Mouse (Mus musculus) heart, adult 2 months (tissue): ENCODE results near the gene Glis3. TPM values are rescaled to one million over a fixed set of nuclear protein-coding genes. Genes with fewer than 3 reads are reported as not detected.

ENCODE experiments used
- DNase-seq, 2 experiments: peaks; one replicate each; pipeline ENCODE4 v3.0.0; 2021
- H3K27ac ChIP-seq: fragments of 200-600 bp; 2 replicates; pipeline ENCODE4 v1.8.1; 2022
- H3K27me3 ChIP-seq: fragments of 200-500 bp; 2 replicates; pipeline ENCODE4 v1.6.1; 2012; ENCODE audit warnings: mild to moderate bottlenecking, low read length, inconsistent platforms, mixed read lengths; ENCODE audit not compliant: control insufficient read depth, insufficient read depth
- H3K36me3 ChIP-seq: fragments of 200-500 bp; 2 replicates; pipeline ENCODE4 v1.6.1; 2012; ENCODE audit warnings: low read length, inconsistent platforms; ENCODE audit not compliant: control insufficient read depth, insufficient read depth
- H3K4me1 ChIP-seq: fragments of 200-500 bp; 2 replicates; pipeline ENCODE4 v1.6.1; 2011; ENCODE audit warnings: low read length; ENCODE audit not compliant: control insufficient read depth, insufficient read depth
- H3K4me3 ChIP-seq: fragments of 200-600 bp; 2 replicates; pipeline ENCODE4 v1.8.1; 2022
- H3K79me2 ChIP-seq: fragments of 200-500 bp; replicated peaks from 2 replicates; pipeline ENCODE4 v1.6.1; 2012; ENCODE audit warnings: mild to moderate bottlenecking, inconsistent platforms, low read length, moderate library complexity, mixed read lengths; ENCODE audit not compliant: control insufficient read depth, insufficient read depth
- H3K9ac ChIP-seq: fragments of 200-500 bp; 2 replicates; pipeline ENCODE4 v1.6.1; 2012; ENCODE audit warnings: low read depth, mild to moderate bottlenecking, control low read depth, inconsistent platforms, low read length, mixed read lengths
- CTCF ChIP-seq: fragments of 200-600 bp; IDR thresholded peaks from 2 replicates; pipeline ENCODE4 v1.8.1; 2022; ENCODE audit warnings: antibody characterized with exemption, mild to moderate bottlenecking, moderate library complexity
- EP300 ChIP-seq: fragments of 200-500 bp; IDR thresholded peaks from 2 replicates; pipeline ENCODE4 v1.6.1; 2011; ENCODE audit warnings: low read depth, low read length, control low read depth; ENCODE audit not compliant: insufficient read depth
- POLR2A ChIP-seq: fragments of 200-500 bp; IDR thresholded peaks from 2 replicates; pipeline ENCODE4 v1.6.1; 2011; ENCODE audit warnings: mild to moderate bottlenecking, low read depth, low read length, control low read depth; ENCODE audit not compliant: insufficient read depth
- WGBS: fragments of 180-500 bp; shearing (Covaris S2); methylation state at CpG from one replicate; pipeline ENCODE4 v1.1.7; 2018; 5-methylcytosine and 5-hydroxymethylcytosine counted together
- intact Hi-C: fragments of 180-260 bp; cut with DNase I; formaldehyde crosslinking; loops from one replicate; pipeline ENCODE4 v1.15.1; 2025
- polyA plus RNA-seq: library from polyadenylated mRNA; depleted of rRNA; stranded (reverse); fragments of >200 nt; gene quantifications from 2 replicates; pipeline ENCODE4 v1.2.3, GENCODE M21; 2012
- total RNA-seq, 2 experiments: library from RNA; stranded (reverse); gene quantifications; 2 replicates each; pipeline ENCODE4 v1.2.3; 2021

Gene Glis3
- total and polyA plus RNA-seq, 3 experiments = 0.55 to 1.3 (median 1.1) TPM

GRCm38 (mm10) chr19:28499786-28500185, 180.1 kb downstream of the Glis3 start:
- 91% methylated on average over 5 of the region's 5 CpGs for WGBS
- Histone ChIP-seq H3K27me3 (no peaks in the 10 kb centered on the region), H3K9ac (no peak overlapping the region), H3K4me1 (no peaks in the 10 kb centered on the region; the same call in 1 of the 2 replicates), H3K4me3 (no peak overlapping the region), H3K27ac (no peak overlapping the region), H3K36me3 (no peaks in the 10 kb centered on the region), H3K79me2 (no peaks in the 10 kb centered on the region)
- intact Hi-C loops = no loop called here
- DNase-seq = no peak
- TF ChIP-seq EP300 (no peak), CTCF (no peak), POLR2A (no peak)

- H3K27me3 ChIP-seq = no peaks in the 10 kb centered on the region
- H3K79me2 ChIP-seq = no peaks in the 10 kb centered on the region
- intact Hi-C loops = no loop called here
- no peak overlapping the region for H3K27ac ChIP-seq
- no peaks in the 10 kb centered on the region for H3K36me3 ChIP-seq
- WGBS = 49% methylated on average over 6 of the region's 6 CpGs
- H3K4me1 ChIP-seq = no peaks in the 10 kb centered on the region
- H3K4me3 ChIP-seq = no peak overlapping the region
- no peak for DNase-seq
- no peak overlapping the region for H3K9ac ChIP-seq
- no peak for TF ChIP-seq CTCF
- TF ChIP-seq EP300 = no peak
- no peak for TF ChIP-seq POLR2A
Observed at GRCm38 (mm10) chr19:28495926-28496325, 184.0 kb downstream of the Glis3 start.

GRCm38 (mm10) chr19:28493605-28494260, 186.1 kb downstream of the Glis3 start:
- intact Hi-C loops = no loop called here
- Histone ChIP-seq H3K79me2 (no peaks in the 10 kb centered on the region), H3K27ac (no peak overlapping the region), H3K9ac (no peak overlapping the region), H3K36me3 (no peaks in the 10 kb centered on the region), H3K4me1 (no peaks in the 10 kb centered on the region), H3K4me3 (no peak overlapping the region), H3K27me3 (no peaks in the 10 kb centered on the region)
- TF ChIP-seq CTCF (no peak), POLR2A (no peak), EP300 (no peak)
- 84% methylated on average over 8 of the region's 8 CpGs for WGBS
- no peak for DNase-seq

- Histone ChIP-seq H3K36me3 (no peaks in the 10 kb centered on the region), H3K27me3 (no peaks in the 10 kb centered on the region), H3K9ac (no peak overlapping the region), H3K79me2 (no peaks in the 10 kb centered on the region), H3K4me3 (no peak overlapping the region), H3K27ac (no peak overlapping the region), H3K4me1 (no peaks in the 10 kb centered on the region)
- no peak for DNase-seq
- 78% methylated on average over 6 of the region's 6 CpGs for WGBS
- intact Hi-C loops = no loop called here
- no peak for TF ChIP-seq CTCF
Observed at GRCm38 (mm10) chr19:28478055-28478454, 201.8 kb downstream of the Glis3 start.

- no peak for DNase-seq
- Histone ChIP-seq H3K27me3 (no peaks in the 10 kb centered on the region), H3K36me3 (no peaks in the 10 kb centered on the region), H3K79me2 (no peaks in the 10 kb centered on the region), H3K4me3 (no peak overlapping the region), H3K27ac (no peak overlapping the region), H3K9ac (no peak overlapping the region), H3K4me1 (no peaks in the 10 kb centered on the region)
- 54% methylated on average over 6 of the region's 6 CpGs for WGBS
- intact Hi-C loops = no loop called here
- TF ChIP-seq POLR2A = no peak
- no peak for TF ChIP-seq CTCF
- no peak for TF ChIP-seq EP300
Observed at GRCm38 (mm10) chr19:28477326-28477863, 202.5 kb downstream of the Glis3 start.

- intact Hi-C loops = no loop called here
- H3K27me3 ChIP-seq = no peaks in the 10 kb centered on the region
- TF ChIP-seq EP300 = no peak
- no peak for TF ChIP-seq CTCF
- no peak for TF ChIP-seq POLR2A
- H3K9ac ChIP-seq = no peak overlapping the region
- no peaks in the 10 kb centered on the region for H3K4me1 ChIP-seq
- H3K4me3 ChIP-seq = no peak overlapping the region
- no peaks in the 10 kb centered on the region for H3K36me3 ChIP-seq
- no peak overlapping the region for H3K27ac ChIP-seq
- DNase-seq = no peak
- 94% methylated on average over 5 of the region's 5 CpGs for WGBS
- H3K79me2 ChIP-seq = no peaks in the 10 kb centered on the region
Observed at GRCm38 (mm10) chr19:28473621-28474020, 206.3 kb downstream of the Glis3 start.
